Mouse (Mus musculus): ENCODE results near the gene Klk1b5.

Klk1b5 gene

DNA sequence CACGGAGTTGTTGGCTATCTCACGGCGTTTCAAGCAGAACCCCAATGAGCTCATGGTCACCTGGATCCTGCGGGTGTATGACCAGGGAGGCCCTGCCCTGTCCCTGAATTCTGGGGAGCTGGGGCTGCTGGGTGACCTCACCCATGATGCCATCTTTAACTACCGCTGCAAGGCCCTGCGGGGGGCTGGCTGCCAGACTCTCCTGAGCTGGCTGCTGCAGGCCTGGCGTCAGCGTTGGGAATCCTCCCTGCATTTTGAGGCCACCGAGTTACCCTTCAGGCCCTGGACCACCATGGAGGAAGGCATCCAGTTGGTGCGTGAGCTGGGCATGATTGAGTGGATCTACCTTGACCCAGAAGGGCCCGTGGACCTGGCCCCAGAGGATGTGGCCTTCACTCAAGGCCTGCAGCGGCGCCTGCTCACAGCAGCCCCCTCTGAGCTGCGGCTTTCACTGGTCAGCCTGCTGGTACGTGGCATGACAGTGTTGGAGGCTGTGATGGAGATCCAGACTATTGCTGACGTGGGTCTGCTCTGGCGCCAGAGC is 35.1 kb downstream of the Klk1b5 start:
- in situ Hi-C loops (cut with MboI; ENCODE audit: low sequenced_read_pairs), result loop anchor here (25.0 kb wide), 1 partner anchor 211 kb away; the partner anchor contains the start of genes Aspdh and Josd2

DNA sequence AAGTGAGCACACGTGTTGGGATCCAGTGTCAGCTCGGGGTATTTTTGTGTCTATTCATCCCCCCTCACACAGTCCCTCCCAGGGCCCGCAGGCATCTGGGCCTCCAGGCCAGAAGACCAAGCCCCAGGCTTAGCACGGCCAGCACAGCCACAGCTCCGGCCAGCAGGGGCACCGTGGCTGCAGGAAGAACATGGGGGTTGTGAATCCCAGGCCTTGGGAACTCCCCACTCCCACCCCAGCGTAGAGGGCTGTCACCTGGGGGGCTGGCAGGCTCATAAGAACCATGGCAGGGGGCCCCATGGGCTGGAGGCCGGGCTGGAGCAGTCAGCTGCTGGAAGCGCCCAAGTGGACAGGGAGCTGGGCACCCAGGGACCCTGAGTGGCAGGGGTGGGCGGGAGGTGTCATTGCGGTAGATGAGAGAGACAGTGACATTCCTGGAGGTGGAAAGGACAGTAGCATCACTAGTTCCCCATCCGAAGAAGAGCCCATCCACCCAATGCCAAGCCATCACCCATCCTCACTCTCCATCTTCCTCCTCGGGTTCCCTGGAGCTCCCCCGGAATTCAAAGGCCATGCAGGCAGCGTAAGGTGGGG is 37.4 kb downstream of the Klk1b5 start:
- in situ Hi-C loops (cut with MboI; ENCODE audit: low sequenced_read_pairs), result loop anchor here (25.0 kb wide), 1 partner anchor 209 kb away; the partner anchor contains the start of genes Aspdh and Josd2

DNA sequence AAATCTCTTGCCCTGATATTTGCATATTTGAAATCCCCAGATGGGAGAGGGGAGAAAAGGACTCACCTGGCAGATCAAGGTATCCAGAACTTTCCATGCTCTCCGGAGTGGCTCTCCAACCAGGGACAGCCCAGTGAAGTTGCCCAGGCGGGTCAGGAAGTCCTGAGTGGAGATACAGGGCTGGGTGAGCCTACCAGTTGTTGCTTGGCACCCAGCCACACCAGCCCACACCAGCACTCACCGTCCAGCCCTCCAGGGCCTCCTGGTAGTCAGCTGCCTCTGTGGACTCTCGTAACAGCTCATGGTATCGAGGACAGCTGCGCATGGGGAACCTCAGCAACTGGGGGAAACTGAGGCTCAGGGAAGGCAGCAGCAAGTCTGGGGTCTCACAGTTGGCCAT is 39.2 kb downstream of the Klk1b5 start:
- in situ Hi-C loops (cut with MboI; ENCODE audit: low sequenced_read_pairs), result loop anchor here (25.0 kb wide), 1 partner anchor 207 kb away; the partner anchor contains the start of genes Aspdh and Josd2

DNA sequence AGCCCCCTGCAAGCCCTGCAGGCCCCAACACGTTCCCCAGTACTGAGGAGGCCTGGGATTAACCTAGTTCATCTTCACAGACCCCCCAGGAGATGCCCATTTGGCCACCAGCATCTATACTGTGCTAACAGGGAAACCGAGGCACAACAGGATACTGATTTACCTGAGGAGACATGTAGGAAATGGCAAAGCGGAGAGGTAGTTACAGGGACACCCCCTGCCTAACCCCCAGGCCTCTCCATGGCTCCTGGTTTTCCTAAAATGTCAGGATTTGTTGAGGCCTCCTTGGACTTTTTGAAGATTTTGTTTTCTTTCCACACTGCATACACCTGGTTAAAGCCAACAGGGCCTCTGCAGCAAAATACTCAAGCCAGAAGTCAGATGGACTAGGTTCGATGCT is 41.5 kb downstream of the Klk1b5 start, which contains the start of gene Acp4:
Acp4 (minus strand) TSS at position 101 of the 400 bp plus-strand sequence.
- in situ Hi-C loops (cut with MboI; ENCODE audit: low sequenced_read_pairs), result loop anchor here (25.0 kb wide), 1 partner anchor 205 kb away; the partner anchor contains the start of genes Aspdh and Josd2

DNA sequence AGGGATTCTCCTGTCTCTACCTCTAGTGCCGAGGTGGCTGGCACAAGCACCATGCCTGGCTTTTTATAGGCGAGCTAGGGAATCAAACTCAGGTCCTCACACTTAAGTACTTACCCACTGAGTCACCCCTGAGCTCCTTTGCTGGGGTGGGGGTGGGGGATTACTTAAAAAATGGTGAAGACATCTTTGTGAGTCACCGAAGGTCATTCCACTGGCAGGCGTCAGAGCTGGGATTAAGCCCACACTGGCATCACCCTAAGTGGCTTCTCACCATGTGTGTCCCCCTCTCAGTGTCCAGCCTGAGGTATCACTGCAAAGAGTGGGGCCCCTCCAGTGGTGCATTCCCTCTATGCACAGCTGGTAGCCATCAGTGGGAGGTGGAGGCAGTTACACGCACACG is 44.7 kb downstream of the Klk1b5 start:
- in situ Hi-C loops (cut with MboI; ENCODE audit: low sequenced_read_pairs), result loop anchor here (10.0 to 25.0 kb wide), 3 partner anchors 54 to 202 kb away; partner anchors contain the start of genes Aspdh, Josd2 and Shank1

DNA sequence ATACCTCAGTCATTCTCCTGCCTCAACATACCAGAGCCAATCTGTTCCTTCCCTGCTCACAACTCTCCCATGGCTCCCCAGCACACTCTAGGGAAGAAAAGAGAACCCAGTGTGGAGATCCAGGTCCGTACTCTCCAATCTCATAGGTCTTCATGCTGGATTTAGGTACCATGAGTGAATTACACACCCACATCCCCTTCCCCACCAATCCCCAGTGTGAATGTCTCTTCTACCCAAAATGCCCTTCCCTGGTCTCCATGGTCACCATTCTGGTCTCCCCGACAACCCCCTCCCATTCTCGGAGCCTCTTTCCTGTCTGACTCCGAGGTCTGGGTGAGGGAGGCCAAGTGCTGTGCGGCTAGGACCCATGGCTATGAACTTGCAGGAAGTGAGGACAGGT is 45.4 kb downstream of the Klk1b5 start, which contains the start of gene Gm15517:
Gm15517 (plus strand) TSS at position 301 of the 400 bp plus-strand sequence.
- in situ Hi-C loops (cut with MboI; ENCODE audit: low sequenced_read_pairs), result loop anchor here (10.0 to 25.0 kb wide), 3 partner anchors 54 to 201 kb away; partner anchors contain the start of genes Aspdh, Josd2 and Shank1

DNA sequence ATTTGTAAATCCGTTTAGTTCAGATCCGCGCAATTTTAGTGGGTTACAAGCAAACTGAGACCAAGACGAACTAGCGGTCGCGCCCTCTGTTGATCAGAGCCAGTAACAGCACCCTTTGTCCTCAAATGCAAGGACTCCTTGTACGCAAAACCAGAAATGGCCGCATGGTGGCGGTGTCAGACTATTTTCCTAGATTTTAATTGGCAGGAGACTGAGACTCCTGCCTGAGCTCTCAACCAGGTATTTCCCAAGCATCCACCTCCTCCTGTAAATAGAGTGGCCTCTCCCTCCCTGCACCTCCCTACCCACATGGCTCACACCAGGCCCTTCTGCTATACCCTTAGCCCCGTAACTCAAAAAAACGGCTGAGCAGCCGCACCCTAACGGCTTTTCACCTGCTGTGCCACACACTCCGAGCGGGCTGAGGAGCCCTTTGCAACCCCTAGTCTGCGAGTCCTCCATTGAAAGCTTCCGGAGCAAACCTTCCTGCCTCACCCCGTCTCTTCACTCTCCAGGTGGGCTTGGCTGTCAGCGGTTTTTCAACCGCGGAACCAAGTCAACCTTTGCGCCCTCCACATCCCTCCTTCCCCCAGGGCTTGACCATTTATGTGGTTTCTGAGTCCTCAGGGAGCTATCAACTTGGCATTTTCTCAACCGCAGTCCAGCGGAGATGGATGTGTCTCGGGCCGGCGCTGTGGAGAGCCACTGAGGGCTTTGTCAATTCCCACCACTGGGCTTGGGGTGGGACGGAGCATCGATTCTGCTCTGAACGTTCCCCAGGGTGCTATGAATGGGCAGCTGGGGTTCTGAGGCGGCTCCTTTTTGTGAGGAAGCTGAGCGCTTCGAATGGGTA is 47.3 kb downstream of the Klk1b5 start:
- in situ Hi-C loops (cut with MboI; ENCODE audit: low sequenced_read_pairs), result loop anchor here (10.0 to 25.0 kb wide), 3 partner anchors 52 to 199 kb away; partner anchors contain the start of genes Aspdh, Josd2 and Shank1

DNA sequence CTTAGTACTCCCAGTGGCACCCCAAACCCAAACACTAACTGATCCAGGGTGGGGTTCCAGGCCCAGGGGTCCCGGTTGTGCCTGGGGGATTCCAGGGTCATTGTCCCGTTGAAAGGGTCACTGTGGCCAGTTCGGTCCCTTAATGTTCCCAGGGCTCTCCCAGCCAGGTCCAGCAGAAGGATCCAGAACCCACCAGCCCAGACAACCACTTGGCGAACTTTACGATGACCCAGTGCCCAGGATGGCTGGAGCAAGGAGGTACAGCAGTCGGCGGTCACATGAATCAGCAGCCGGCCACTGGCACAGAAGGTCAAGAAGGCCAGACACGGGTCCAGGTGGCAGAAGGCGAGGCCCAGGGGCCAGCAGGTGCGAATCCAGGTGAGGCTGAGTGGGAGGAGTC is 52.4 kb downstream of the Klk1b5 start:
- in situ Hi-C loops (cut with MboI; ENCODE audit: low sequenced_read_pairs), result loop anchor here (10.0 to 25.0 kb wide), 3 partner anchors 47 to 194 kb away; partner anchors contain the start of genes Aspdh, Josd2 and Shank1

DNA sequence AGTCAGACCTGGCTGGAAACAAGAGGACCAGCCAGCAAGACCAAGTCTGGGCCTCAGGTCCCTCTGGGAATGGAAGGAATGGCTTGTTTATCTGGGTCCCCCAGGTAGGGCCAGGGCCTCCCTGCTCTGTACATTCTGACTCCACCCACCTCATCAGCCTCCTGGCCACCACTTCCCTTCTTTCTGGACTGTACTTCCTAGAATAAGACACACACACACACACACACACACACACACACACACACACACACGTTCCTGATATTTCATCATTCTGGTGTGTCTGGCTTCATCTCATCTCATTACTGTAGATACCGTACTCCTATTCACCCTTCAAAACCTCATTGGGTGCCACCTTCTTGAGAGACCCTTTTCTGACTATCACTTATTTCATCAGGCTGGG is 53.7 kb downstream of the Klk1b5 start:
- in situ Hi-C loops (cut with MboI; ENCODE audit: low sequenced_read_pairs), result loop anchor here (10.0 to 25.0 kb wide), 3 partner anchors 45 to 193 kb away; partner anchors contain the start of genes Aspdh, Josd2 and Shank1

All from CH12F3 (cell line).